ENCODE assay signal across 19 mouse cellular contexts in the genomic region with DNA sequence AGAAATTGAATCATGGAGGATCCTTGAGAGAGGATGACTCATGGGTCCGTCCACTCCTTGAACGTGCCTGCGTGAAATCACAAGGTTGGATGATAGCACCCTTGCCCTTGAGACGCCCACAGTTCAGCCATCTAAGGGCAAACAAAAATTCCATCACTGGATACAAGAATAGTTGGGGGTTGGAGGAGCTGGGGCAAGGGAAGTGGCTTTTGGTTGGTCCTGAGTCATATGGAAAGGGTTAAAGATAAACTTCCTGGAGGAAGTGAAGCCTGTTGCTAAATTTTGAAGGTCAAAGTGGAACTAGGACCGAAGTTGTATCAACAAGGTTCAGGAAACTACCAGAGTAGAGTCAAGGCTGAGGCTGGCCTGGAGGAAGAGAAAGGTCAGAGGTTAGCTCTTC.
DNase-seq lines count a peak whose midpoint lies in the region; ATAC-seq lines count a peak whose summit lies in the region.
"Had no signal": no experiment of that assay in that cellular context is flagged by ENCODE, and none has a peak within 500 bp of the region (broad histone marks: within the 10 kb centered on the region; RNA-seq: fewer than 3 reads in every experiment).

No protein-coding gene starts in this region.

- DNase-seq in gastrocnemius, postnatal 25 days: peak; percentile 2
- no peak for DNase-seq in gastrocnemius, postnatal 14 days
- DNase-seq in ovary, adult 18-20 months (ENCODE audit: low spot score): peak; percentile 39
- no peak for DNase-seq in ovary, postnatal 10 days (ENCODE audit: low spot score)
- peak; percentile 35 for DNase-seq in adrenal gland, postnatal 10 days
- no peak for DNase-seq in neural tube, embryonic 10.5 days (ENCODE audit: extremely low spot score, low spot score)
- no peak for DNase-seq in layer of hippocampus, adult 9-11 months
- DNase-seq: cerebellum, adult 8-10 months; cerebellum, postnatal 25 days; kidney, adult 18-20 months; kidney, postnatal 4 days; lung, postnatal 4 days; spleen, adult 18-20 months had no signal

- intact Hi-C loops in gastrocnemius, postnatal 14 days (cut with DNase I; ENCODE audit: low total_unique reads): no loop called here

- peak; percentile 10; the same call in 1 of the 2 replicates for ATAC-seq in megakaryocyte, adult 5-6 weeks (ENCODE audit: poor library complexity, severe bottlenecking)
- ATAC-seq: forebrain, embryonic 13.5 days; hindbrain, embryonic 16.5 days; lung, postnatal 0 days; midbrain, embryonic 13.5 days; Patski had no signal

Comparison
In these comparisons a context has a peak if more than half of its experiments do, and no peak if none do; other contexts are left out.
1. DNase-seq: peak in gastrocnemius, postnatal 25 days (single experiment), ovary, adult 18-20 months (single experiment) and adrenal gland, postnatal 10 days (single experiment); none in gastrocnemius, postnatal 14 days (single experiment), ovary, postnatal 10 days (single experiment), neural tube, embryonic 10.5 days (single experiment) and layer of hippocampus, adult 9-11 months (single experiment).